Mouse (Mus musculus): ENCODE data around the gene Ptpn4.

Ptpn4 gene

DNA sequence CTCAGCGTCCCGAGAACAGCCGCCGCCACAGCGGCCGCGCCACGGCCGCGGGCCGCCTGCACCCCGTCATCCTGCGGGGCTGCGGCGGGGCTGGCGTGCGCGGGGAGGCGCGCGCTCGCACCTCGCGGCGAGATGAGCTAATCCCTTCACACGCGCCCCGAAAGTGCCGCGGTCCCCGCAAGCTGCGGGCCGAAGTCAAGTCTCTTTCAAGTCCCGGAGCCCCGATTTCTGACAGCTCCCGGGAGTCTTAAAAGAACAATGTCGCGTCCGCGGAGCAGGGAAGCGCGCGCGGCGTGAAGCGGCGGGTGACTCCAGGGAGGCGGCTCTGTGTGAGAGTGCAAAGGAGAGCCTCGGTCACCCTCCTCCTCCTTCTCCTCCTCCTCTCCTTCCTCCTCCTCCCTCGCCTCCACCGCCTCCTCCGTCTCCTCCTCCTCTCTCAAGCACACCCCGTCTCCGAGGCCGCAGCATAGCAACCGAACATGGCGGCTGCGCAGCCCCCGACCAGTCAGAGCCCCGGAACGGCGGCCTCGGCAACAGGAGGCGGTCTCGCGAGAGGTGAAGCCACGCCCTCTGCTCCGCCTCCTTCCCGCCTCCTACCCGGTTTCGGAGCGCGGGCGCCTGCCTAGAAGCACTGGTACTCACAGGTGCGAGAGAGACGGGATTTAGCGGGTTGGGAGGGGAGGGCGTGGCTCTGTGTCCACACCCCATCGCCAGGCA, at the start of gene Ptpn4:
Gene Ptpn4 (minus strand): TSS at position 579 of the 717 bp plus-strand sequence.
- peak; percentile 99 for DNase-seq (ENCODE audit: extremely low spot score)

DNA sequence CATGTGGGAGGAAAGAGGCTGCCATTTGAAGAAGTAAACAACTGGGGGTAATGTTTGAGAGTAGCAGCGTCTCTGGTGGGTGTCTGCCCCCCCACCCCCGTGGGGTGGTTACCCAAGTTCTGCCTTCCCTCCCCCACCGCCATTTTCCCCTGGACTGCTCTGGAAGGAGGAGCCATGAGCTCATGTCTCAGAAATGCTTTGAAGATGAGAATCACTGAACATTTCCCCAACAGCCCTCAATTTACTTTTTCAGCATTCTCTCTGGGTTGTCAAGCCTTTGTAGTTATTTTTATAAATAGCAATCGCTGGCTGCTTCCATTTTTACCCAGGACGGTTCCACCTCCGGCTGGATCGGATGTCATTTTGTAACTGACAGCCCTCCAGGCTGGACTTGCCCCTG, 48.9 kb upstream of the Ptpn4 start:
- no peak for DNase-seq (ENCODE audit: extremely low spot score)

DNA sequence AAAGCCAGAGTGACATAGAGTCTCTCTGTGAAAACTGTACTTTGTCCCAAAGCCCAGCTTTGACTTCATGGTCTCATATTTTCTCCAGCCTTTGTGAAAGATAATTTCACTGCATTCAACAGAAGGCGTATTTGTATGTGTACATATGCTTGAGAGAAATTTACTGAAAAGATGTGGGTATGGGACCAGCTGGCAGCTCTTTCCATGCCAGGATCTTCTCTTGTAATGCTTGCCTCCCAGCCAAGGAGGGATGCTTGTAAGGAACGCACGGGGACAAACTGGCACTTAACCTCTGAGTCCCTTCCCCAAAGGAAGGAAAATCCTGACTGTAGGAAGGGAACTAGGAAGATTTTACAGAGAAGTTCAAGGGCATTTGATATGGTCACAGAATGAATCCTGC, 46.9 kb upstream of the Ptpn4 start:
- DNase-seq (ENCODE audit: extremely low spot score), result no peak

DNA sequence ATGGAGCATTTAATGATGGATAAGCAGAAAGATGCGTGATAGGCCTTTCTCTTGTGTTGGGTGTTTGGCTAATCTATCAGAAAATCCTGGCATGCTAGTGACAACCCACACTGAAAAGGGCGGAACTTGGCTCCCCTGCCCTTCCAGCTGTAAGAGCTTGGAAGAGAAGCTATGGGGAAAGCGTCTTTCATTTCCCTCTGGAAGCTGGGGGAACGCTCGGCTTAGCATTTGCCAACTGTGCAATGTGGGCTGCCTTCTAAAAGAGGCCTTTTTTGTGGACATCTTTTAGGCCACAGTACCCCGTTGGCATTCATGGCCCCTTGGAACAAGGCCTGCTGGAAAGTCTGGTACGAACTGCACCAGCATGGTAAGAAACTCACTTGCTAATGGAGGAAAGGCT, 41.5 kb upstream of the Ptpn4 start:
- no peak for DNase-seq (ENCODE audit: extremely low spot score)

DNA sequence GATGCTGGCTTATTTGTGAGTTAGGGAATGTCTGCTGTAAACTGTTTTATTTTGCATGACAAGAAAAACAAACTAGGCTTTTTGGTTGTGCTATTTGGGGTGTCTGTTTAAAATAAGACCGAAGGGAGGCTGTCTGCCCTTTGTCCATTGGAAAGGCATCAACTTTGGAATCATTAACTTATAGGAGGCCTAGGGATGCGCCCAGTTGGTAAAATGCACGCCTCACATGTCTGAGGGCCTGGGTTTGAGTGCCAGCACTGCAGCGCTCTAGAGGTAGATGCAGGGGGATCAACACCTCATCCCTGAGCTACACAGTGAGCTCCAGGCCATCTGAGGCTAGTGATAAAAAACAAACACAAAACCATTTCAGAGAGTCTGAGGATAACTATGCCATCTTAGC, 40.1 kb upstream of the Ptpn4 start:
- DNase-seq (ENCODE audit: extremely low spot score), result no peak

DNA sequence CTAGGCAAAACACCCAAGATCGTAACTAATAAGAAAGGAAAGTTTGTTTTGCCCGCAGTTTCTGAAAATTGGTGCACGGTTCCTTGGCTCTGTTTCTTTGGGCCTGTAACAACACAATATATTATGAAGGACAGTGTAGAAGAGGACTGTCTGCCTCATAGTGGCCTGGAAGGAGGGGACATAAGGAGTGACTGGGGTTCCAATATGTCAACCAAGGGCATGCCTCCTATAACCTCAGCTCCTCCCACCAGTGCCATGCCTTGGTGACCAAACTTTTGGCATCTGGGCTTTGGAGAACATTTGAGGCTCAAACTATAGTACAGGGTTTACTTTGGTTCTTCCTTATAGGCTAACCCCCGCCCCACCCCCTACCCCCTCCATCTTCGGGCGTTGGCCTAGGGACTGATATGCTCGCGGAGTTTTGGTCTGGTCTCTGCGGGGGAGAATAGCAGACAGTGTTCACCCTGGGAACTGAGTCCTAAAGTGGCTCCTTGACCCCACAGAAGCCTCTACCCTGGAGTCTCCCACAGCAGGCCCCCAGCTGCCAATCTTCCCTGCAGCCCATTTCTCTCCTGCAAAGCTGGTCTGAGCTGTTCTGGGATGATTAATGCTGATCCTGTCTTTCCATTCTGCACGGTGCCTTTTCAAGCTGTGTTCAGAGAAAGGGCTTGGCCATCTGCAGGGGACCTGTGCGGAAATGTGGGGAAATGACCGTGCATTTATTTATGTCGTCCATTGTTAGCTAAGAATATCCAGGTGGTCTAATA, 31.2 kb upstream of the Ptpn4 start:
- DNase-seq (ENCODE audit: extremely low spot score), result peak; percentile 23

DNA sequence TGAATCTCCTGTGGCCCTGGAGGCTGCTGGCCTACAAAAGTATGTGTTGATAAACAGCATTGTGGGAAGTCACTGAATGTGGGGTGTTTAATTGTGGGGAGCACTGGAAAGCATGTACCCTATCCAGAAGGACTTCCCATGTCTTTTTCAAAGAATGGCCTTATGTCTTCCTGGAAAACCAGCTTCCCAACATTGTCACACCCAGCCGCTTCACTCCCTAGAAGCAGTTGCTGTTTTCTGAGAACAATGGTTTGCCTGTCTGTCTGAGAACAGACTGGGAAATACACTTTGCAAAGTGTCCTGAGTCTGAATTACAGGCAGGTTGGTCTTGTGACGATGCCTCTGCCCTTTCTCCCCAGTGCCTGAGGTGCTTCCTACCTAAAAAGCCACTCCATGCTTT, 29.9 kb upstream of the Ptpn4 start:
- DNase-seq (ENCODE audit: extremely low spot score), result no peak

DNA sequence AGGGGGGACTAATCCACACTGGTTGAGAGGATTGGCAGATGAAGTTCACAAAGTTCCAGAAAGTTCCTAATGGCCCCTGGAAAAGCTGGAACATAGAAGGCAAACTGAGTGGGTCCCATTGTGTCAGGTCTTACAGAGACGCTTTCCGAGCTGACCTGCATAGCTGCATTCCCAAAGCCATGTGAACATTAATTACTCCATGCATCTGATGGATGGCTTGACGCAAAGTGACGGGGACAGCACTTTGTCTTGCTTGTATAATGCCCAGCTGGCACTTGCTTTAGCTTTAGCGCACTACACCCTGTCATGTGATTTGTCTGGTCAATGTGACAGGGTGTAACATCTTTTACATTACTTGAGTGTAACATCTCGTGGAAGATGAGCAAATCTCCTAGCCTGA, 27.9 kb upstream of the Ptpn4 start:
- DNase-seq (ENCODE audit: extremely low spot score), result no peak

DNA sequence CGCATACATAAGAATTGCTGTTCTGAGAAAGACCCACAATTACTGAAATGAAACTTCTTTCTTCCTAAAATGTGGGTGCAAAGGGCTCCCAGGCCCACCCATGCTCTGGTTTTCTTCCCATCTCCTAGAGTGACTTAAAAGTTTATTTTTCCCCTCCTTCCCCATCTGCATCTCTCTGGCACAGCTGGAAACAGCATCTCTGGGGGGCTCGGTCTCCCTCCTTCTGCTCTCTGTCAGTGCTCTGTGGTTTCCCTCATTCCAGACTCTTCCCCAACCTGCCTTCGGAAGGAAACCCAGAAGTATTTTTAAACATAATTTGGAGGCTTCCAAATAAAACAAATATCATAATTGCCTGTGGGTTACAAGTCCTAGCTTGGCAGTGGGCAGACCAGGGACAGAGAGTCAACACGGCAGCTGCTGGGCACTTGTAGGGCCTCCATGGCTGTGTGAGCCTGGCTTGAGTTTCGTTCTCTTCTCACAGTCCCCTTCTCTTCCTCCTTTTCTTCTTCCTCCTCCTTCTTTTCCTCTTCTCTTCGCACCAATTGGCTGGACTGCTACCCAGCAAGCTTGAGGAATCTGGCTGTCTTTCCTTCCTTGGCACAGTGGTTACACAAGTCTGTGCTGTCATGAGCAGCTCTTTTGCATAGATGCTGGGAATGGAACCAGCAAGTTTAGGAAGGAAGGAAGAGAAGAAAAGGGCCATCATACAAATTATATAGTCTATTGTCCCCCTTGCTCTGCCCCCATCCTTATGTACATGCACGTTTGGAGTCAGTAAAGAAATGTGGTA, 26.3 kb upstream of the Ptpn4 start:
- no peak for DNase-seq (ENCODE audit: extremely low spot score)

DNA sequence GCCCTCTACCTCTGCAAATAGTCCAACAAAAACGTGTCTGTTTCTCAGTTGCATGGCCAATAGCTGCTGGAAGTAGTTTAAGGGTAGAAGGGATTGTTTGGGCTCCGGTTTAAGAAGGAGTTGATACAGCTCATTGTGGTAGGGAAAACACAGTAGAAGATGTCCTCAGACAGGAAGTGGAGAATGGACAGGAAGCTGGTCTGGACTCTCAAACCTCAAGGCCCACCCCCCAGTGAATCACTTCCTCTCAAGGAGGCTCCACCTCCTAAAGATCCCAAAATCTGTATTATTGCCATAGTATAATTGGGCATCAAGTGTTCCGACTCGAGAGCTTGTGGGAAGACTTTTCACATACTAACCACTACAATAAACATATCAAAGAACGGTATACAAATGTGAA, 22.2 kb upstream of the Ptpn4 start:
- no peak for DNase-seq (ENCODE audit: extremely low spot score)

DNA sequence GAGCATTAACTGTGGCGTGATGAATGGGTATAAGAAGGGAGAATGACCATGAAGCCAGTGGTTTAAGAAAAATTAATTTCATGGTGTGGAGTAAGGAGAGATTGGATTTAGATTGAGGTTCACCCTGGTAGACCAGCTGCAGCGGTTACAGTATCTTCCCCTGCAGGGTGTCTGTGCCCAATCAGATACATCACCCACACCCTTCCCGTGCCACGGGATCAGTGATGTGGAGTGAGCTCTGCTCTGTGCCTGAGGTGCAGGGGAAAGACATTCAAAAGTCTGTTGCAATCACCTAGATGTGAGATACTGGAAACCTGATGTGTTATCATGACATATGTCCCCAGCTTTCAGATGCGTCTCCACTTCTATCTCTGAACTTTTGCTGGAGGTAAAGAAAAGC, 15.6 kb upstream of the Ptpn4 start:
- DNase-seq (ENCODE audit: extremely low spot score), result no peak

DNA sequence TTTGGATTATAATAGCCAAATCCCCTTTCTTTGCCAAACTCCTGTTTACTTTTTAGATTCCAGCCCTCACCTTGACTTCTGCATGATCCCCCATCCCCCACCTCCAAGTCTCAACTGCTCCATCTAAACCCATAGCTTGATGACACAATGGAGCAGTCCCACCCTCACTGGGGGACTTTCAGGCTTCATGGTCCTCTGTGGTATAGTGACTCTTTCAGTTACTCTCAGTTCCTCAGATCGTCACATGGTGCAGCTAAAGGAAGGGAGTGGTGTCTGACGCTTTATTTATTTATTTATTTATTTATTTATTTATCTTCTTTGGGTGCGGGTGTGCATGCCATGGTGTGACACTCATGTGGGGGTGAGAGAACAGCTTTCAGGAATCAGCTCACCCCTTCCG, 14.9 kb upstream of the Ptpn4 start:
- no peak for DNase-seq (ENCODE audit: extremely low spot score)

DNA sequence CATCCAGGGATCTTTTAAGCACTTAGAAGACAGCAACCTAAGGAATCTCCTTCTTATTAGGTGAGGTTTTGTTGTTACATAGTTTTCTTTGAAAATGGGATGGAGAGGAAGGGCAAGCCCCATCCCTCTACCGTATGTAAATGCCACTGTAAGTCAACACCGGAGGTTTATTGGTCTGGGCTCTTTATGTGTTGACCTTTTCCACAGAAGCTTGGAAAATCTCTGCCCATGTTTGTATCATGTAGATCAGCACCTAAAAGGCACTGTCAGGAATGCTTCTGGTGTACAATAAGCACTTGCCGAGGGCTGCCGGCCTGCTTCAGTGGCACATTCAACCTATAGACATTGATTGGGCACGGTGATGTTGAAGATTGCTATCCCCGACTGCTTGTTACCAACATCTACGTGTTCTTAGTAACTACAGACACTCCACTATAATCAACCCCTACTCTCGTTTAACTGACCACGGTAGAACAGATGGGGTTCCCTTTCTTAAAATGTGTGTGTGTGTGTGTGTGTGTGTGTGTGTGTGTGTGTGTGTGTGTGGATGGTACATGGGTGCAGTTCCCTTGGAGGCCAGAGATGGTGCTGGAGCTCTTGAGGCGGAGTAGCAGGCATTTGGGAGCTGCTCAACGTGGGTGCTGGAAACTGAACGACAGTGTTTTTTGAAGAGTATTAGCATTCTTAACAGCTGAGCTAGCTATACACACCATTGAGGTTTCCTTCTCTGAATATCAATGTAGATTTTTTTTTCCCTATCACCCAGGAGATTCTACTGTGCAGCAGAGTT, 11.9 kb upstream of the Ptpn4 start:
- DNase-seq (ENCODE audit: extremely low spot score), result no peak

DNA sequence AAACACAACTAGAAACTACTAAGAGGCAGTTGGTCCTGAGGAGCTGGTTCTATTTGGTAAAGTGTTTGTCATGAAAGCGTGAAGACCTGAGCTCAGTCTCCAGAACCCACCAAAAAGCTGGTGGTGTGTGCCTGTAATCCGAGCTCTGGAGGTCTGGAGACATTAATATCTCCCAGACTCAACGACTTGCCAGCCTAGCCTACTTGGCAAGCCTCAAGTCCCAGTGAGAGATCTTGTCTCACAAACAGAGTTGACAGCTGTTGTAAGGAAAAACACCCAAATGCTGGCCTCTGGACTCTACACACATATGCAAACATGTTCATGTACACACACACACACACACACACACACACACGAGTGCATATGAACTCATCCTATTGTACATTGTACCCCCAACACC, 7.9 kb upstream of the Ptpn4 start:
- DNase-seq (ENCODE audit: extremely low spot score), result no peak

DNA sequence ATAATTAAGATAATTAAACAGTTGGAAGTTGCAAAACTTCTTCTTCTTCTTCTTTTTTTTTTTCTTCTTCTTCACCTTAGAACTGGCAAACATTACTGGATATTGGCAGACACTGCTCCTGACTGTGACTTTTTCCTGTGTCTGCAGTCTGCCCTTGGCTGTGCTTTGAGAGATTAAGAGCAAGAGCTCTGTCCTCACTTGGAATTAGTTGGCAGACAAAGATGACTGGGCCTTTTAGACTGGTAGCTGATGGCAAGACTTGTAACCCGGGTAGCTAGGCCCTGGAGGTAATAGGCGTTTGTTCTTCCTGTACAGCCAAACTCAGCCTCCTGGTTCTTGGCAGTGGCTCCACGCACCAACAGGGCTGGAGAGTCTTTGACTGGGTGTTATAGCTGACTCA, 5.7 kb upstream of the Ptpn4 start:
- DNase-seq (ENCODE audit: extremely low spot score), result no peak

DNA sequence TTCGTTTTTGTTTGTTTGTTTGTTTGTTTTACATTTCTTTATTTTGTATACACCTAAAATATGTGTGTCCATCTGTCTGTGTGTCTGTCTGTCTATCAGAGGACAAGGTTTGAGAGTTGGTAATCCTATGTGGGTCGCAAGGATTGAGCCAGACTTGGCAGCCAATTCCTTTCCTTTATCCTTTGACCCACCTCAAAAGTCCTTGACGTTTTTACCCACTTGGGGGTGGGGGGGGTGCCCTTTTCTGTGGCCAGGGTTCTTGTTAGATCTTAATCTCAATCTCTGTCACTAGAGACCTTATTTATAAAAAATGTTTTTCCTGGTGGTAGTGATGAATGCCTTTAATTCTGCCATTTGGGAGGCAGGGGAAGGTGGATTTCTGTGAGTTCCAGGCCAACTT, 828 bp upstream of the Ptpn4 start:
- no peak for DNase-seq (ENCODE audit: extremely low spot score)

DNA sequence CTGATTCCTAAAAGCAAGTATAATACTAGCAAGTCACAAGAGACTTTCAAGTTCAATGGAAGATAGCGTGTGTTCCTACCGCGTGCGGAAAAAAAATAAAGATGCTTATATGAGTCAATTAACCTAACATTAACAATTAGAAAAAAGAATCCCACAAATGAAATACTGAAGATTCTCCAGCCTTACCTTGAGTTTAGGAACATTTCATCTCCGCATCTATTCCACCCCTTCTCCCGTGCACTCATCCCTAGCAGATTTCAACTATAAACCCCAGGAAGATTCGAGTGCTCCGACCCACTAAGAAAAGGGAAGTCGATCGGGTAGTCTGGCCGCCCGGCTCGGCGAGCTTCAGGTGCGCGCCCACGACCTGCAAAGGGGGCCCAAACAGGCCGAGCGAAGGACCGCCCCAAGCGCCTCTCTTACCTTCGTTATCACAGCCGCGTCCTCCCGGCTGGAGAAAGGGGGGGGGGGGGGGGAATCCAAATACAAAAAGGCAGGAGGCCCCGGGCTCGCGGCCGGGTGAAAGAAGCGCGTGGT, 866 bp downstream of the Ptpn4 start:
- no peak for DNase-seq (ENCODE audit: extremely low spot score)

DNA sequence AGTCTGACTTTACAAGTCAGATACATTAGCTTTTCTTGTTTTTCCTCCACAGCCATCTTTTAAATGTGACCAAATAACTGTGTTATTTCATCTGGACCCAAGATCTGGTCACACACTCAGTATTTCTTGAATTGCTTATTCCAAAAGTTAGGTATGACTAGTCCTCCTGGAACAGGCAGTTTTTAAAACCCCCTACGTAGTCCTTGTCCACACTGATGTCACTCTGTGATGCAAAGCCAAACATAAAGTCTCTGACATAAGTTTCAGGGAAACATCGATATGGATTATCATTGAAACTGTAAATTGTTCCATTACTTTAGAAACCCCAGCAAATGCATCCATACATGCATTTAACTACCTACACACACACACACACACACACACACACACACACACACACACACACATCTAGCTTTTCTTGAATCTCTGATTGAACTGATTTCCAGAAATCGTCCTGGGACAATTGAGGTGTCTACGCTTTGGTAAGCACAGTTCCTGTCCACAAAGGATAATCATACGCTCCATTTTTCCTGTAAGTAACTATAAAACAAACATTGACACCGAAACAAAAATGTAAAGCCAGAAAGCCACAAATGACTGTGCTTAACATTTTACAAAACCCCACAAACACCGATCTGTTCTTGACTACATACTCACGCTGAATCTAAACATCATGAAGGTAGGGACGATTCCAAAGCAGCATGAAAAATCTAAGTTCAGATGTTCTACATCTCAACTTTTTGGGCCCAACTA, 1.5 kb downstream of the Ptpn4 start:
- DNase-seq (ENCODE audit: extremely low spot score), result peak; percentile 20

DNA sequence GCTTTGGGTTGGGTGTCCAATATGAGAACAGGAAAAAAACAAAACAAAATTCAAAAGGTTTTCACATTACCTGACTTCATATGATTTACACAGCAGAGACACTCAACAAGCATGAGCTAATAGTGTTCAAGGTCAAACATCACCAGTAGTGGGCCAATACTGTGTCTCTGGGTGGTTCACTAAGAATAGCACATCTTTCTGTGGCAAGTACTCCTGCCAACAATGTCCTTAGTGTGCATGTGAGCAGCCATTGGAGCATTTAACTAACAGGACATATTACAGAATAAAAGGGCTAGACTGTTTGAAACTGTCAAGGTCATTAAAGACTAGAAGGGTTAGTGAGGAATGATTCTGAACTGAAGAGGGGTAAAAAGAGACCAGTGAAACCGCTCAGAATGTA, 9.3 kb downstream of the Ptpn4 start:
- DNase-seq (ENCODE audit: extremely low spot score), result no peak

DNA sequence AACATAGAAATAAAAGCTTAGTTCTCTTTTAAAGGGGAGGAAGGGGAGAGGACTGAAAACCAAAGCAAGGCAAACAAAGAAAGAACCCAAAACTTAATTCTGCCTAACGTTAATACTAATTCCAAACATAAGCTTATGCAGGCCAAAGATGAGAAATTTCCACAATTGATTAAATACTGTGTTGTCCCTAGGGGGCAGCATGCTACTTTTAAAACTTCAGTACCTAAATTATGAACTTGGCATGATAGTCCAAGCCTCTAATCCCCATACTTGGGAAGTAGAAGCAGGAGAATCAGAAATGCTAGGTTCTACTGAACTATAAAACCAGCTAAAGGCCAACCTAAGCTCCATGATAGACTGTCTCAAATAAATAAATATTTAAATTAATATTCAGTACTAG, 18.7 kb downstream of the Ptpn4 start:
- DNase-seq (ENCODE audit: extremely low spot score), result no peak

DNA sequence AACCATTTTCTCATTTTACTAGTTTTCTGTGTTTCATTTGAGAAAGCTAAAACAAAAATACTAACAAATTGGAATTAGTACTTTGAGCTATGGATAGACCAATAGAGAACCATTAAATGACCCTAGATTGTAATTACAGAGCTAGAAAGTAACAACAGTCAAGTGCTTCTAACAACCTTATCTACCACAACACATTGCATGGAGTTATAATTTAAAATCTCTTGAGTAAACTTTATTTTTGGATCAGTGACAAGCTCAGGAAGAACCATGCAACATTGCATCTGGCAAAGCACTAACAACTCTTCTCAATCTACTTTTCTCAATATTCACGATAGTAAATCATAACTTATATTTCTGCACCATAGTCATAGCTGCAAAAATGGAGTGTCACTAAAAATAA, 29.7 kb downstream of the Ptpn4 start:
- DNase-seq (ENCODE audit: extremely low spot score), result no peak
